Mouse (Mus musculus): ENCODE measurements around the gene Mtmr11. TPM values are rescaled to one million over a fixed set of nuclear protein-coding genes. Genes with fewer than 3 reads are reported as not detected.

Gene Mtmr11
- polyA plus RNA-seq, 1 experiment from 2014 or later: 28.7 TPM

- no peak for ATAC-seq
- Histone ChIP-seq H3K4me1 (replicated peaks; ENCODE audit: control insufficient read depth, insufficient read depth, low read length) (no peaks in the 10 kb centered on the region), H3K9me3 (ENCODE audit: control insufficient read depth) (no peaks in the 10 kb centered on the region), H3K27me3 (replicated peaks; ENCODE audit: control insufficient read depth, insufficient read depth, low read length) (no peaks in the 10 kb centered on the region), H3K4me2 (replicated peaks; ENCODE audit: low read depth) (0 out of 2 replicates have a peak overlapping the region, but pooled peaks have one; percentile 13), H3K4me3 (ENCODE audit: low read depth, low read length) (no peak overlapping the region), H3K27ac (ENCODE audit: low read depth, low read length) (no peak overlapping the region), H3K36me3 (ENCODE audit: control insufficient read depth, insufficient read depth) (peaks cover 7% of the 10 kb centered on the region; the same call in 1 of the 2 replicates), H3K9ac (ENCODE audit: low read depth, low read length) (no peak overlapping the region)
- 36% methylated on average over 4 of the region's 4 CpGs for WGBS
- no peak for TF ChIP-seq CTCF (IDR thresholded peaks at IDR 0.05; ENCODE audit: low read depth)
Observed at GRCm38 (mm10) chr3:96182382-96182776, 20.6 kb downstream of the Mtmr11 start.

GRCm38 (mm10) chr3:96192977-96193376 is 31.2 kb downstream of the Mtmr11 start:
- Histone ChIP-seq H3K4me1 (replicated peaks; ENCODE audit: control insufficient read depth, insufficient read depth, low read length) (no peaks in the 10 kb centered on the region; the same call in 1 of the 2 replicates), H3K9ac (ENCODE audit: low read depth, low read length) (no peak overlapping the region), H3K27ac (ENCODE audit: low read depth, low read length) (no peak overlapping the region), H3K4me2 (replicated peaks; ENCODE audit: low read depth) (no peak overlapping the region), H3K27me3 (replicated peaks; ENCODE audit: control insufficient read depth, insufficient read depth, low read length) (no peaks in the 10 kb centered on the region), H3K4me3 (ENCODE audit: low read depth, low read length) (no peak overlapping the region), H3K9me3 (ENCODE audit: control insufficient read depth) (no peaks in the 10 kb centered on the region), H3K36me3 (ENCODE audit: control insufficient read depth, insufficient read depth) (no peaks in the 10 kb centered on the region)
- WGBS: 61% methylated on average over 12 of the region's 12 CpGs
- no peak for TF ChIP-seq CTCF (IDR thresholded peaks at IDR 0.05; ENCODE audit: low read depth)
- ATAC-seq: no peak

- no peak for ATAC-seq
- whole genome bisulfite sequencing: 83% methylated on average over 10 of the region's 10 CpGs
- no peak overlapping the region for H3K4me3 ChIP-seq (ENCODE audit: low read depth, low read length)
- H3K27me3 ChIP-seq (replicated peaks; ENCODE audit: control insufficient read depth, insufficient read depth, low read length): no peaks in the 10 kb centered on the region
- no peak overlapping the region for H3K27ac ChIP-seq (ENCODE audit: low read depth, low read length)
- no peak overlapping the region for H3K4me2 ChIP-seq (replicated peaks; ENCODE audit: low read depth)
- no peak overlapping the region for H3K9ac ChIP-seq (ENCODE audit: low read depth, low read length)
- no peaks in the 10 kb centered on the region for H3K36me3 ChIP-seq (ENCODE audit: control insufficient read depth, insufficient read depth)
- TF ChIP-seq CTCF (IDR thresholded peaks at IDR 0.05; ENCODE audit: low read depth): no peak
- no peaks in the 10 kb centered on the region for H3K9me3 ChIP-seq (ENCODE audit: control insufficient read depth)
- no peaks in the 10 kb centered on the region; the same call in 1 of the 2 replicates for H3K4me1 ChIP-seq (replicated peaks; ENCODE audit: control insufficient read depth, insufficient read depth, low read length)
Observed at GRCm38 (mm10) chr3:96194966-96195365, 33.2 kb downstream of the Mtmr11 start.

- Histone ChIP-seq H3K9ac (ENCODE audit: low read depth, low read length) (no peak overlapping the region), H3K36me3 (ENCODE audit: control insufficient read depth, insufficient read depth) (no peaks in the 10 kb centered on the region), H3K4me3 (ENCODE audit: low read depth, low read length) (no peak overlapping the region), H3K27ac (ENCODE audit: low read depth, low read length) (no peak overlapping the region), H3K4me2 (replicated peaks; ENCODE audit: low read depth) (no peak overlapping the region), H3K9me3 (ENCODE audit: control insufficient read depth) (no peaks in the 10 kb centered on the region), H3K4me1 (replicated peaks; ENCODE audit: control insufficient read depth, insufficient read depth, low read length) (no peaks in the 10 kb centered on the region; the same call in 1 of the 2 replicates), H3K27me3 (replicated peaks; ENCODE audit: control insufficient read depth, insufficient read depth, low read length) (no peaks in the 10 kb centered on the region)
- no peak; the same call in 1 of the 2 replicates for TF ChIP-seq CTCF (IDR thresholded peaks at IDR 0.05; ENCODE audit: low read depth)
- 93% methylated on average over 11 of the region's 11 CpGs for WGBS
- ATAC-seq: no peak
Observed at GRCm38 (mm10) chr3:96195616-96196313, 34.0 kb downstream of the Mtmr11 start.

- peak overlapping the region; percentile 91 for H3K4me2 ChIP-seq (replicated peaks; ENCODE audit: low read depth)
- no peak for TF ChIP-seq CTCF (IDR thresholded peaks at IDR 0.05; ENCODE audit: low read depth)
- no peaks in the 10 kb centered on the region for H3K27me3 ChIP-seq (replicated peaks; ENCODE audit: control insufficient read depth, insufficient read depth, low read length)
- WGBS: 18% methylated on average over 27 of the region's 27 CpGs
- H3K36me3 ChIP-seq (ENCODE audit: control insufficient read depth, insufficient read depth): no peaks in the 10 kb centered on the region
- peak overlapping the region; percentile 57 for H3K9ac ChIP-seq (ENCODE audit: low read depth, low read length)
- ATAC-seq: no peak
- peak overlapping the region; percentile 59 for H3K4me3 ChIP-seq (ENCODE audit: low read depth, low read length)
- H3K4me1 ChIP-seq (replicated peaks; ENCODE audit: control insufficient read depth, insufficient read depth, low read length): no peaks in the 10 kb centered on the region; the same call in 1 of the 2 replicates
- H3K9me3 ChIP-seq (ENCODE audit: control insufficient read depth): no peaks in the 10 kb centered on the region
- peak overlapping the region; percentile 82; the same call in 1 of the 2 replicates for H3K27ac ChIP-seq (ENCODE audit: low read depth, low read length)
Observed at GRCm38 (mm10) chr3:96196437-96197128, 34.8 kb downstream of the Mtmr11 start.

- peak; percentile 41 for TF ChIP-seq CTCF (IDR thresholded peaks at IDR 0.05; ENCODE audit: low read depth)
- H3K4me3 ChIP-seq (ENCODE audit: low read depth, low read length): peak overlapping the region; percentile 59
- peak overlapping the region; percentile 91 for H3K4me2 ChIP-seq (replicated peaks; ENCODE audit: low read depth)
- H3K27ac ChIP-seq (ENCODE audit: low read depth, low read length): peak overlapping the region; percentile 82
- peak; percentile 92 for ATAC-seq
- H3K9ac ChIP-seq (ENCODE audit: low read depth, low read length): peak overlapping the region; percentile 57
- H3K9me3 ChIP-seq (ENCODE audit: control insufficient read depth): no peaks in the 10 kb centered on the region
- no peaks in the 10 kb centered on the region for H3K27me3 ChIP-seq (replicated peaks; ENCODE audit: control insufficient read depth, insufficient read depth, low read length)
- WGBS: under 1% methylated on average over 50 of the region's 50 CpGs
- no peaks in the 10 kb centered on the region for H3K36me3 ChIP-seq (ENCODE audit: control insufficient read depth, insufficient read depth)
- H3K4me1 ChIP-seq (replicated peaks; ENCODE audit: control insufficient read depth, insufficient read depth, low read length): no peaks in the 10 kb centered on the region; the same call in 1 of the 2 replicates
Observed at GRCm38 (mm10) chr3:96197129-96197749, 35.4 kb downstream of the Mtmr11 start.
